Mouse (Mus musculus) myocyte (in vitro differentiated cells): ENCODE data around the gene Fyn.

Experiments used
- CEBPB ChIP-seq: IDR thresholded peaks from 2 replicates; pipeline ENCODE4 v1.6.1; 2011; ENCODE audit warnings: mild to moderate bottlenecking, moderate library complexity; ENCODE audit not compliant: poor library complexity, insufficient read depth, severe bottlenecking
- E2F4 ChIP-seq: IDR thresholded peaks from one replicate; pipeline ENCODE4 v1.6.1; 2011; ENCODE audit warnings: mild to moderate bottlenecking, control low read depth, moderate library complexity; ENCODE audit not compliant: insufficient read depth
- MAX ChIP-seq: IDR thresholded peaks from one replicate; pipeline ENCODE4 v1.6.1; 2011; ENCODE audit warnings: low read depth, mild to moderate bottlenecking, control low read depth
- MYOD1 ChIP-seq, 3 experiments: IDR thresholded peaks; one replicate each; pipeline ENCODE4 v1.6.1; 2011; ENCODE audit warnings: control low read depth in 2 of 3, low read depth in 2 of 3, mild to moderate bottlenecking in 2 of 3, moderate library complexity in 1 of 3; ENCODE audit not compliant: insufficient read length in 2 of 3, control insufficient read depth in 1 of 3
- MYOG ChIP-seq, 3 experiments: IDR thresholded peaks; one replicate each; pipeline ENCODE4 v1.6.1; 2011; ENCODE audit warnings: control low read depth in 2 of 3, low read depth in 2 of 3, mild to moderate bottlenecking in 2 of 3; ENCODE audit not compliant: insufficient read length in 2 of 3, control insufficient read depth in 1 of 3, insufficient read depth in 1 of 3
- POLR2A ChIP-seq: IDR thresholded peaks from one replicate; pipeline ENCODE4 v1.6.1; 2011; ENCODE audit warnings: low read depth, mild to moderate bottlenecking, control low read depth, moderate library complexity; ENCODE audit not compliant: insufficient read length
- REST ChIP-seq: IDR thresholded peaks from one replicate; pipeline ENCODE4 v1.6.1; 2011; ENCODE audit warnings: mild to moderate bottlenecking, control low read depth, moderate library complexity; ENCODE audit not compliant: insufficient read depth, insufficient read length
- TCF12 ChIP-seq: IDR thresholded peaks from one replicate; pipeline ENCODE4 v1.6.1; 2011; ENCODE audit warnings: mild to moderate bottlenecking, control low read depth; ENCODE audit not compliant: poor library complexity, insufficient read depth, severe bottlenecking
- USF1 ChIP-seq: IDR thresholded peaks from one replicate; pipeline ENCODE4 v1.6.1; 2011; ENCODE audit warnings: low read depth, mild to moderate bottlenecking, control low read depth, moderate library complexity

- TF ChIP-seq MAX (no peak), E2F4 (no peak), POLR2A (no peak), MYOG (IDR thresholded peaks at IDR 0.05; ENCODE audit: control insufficient read depth in 1 of 3, insufficient read depth in 1 of 3, insufficient read length in 2 of 3, low read depth in 2 of 3) (no peak), REST (no peak), TCF12 (no peak), MYOD1 (IDR thresholded peaks at IDR 0.05; ENCODE audit: control insufficient read depth in 1 of 3, insufficient read length in 2 of 3, low read depth in 2 of 3) (no peak), USF1 (no peak), CEBPB (no peak)
These were observed 211.8 kb downstream of the Fyn start for GRCm38 (mm10) chr10:39580477-39580876.
